Mouse (Mus musculus): ENCODE results near the gene Dad1.

The Dad1 gene

GRCm38 (mm10) chr14:54253741-54254291 is at the start of gene Dad1, which contains the start of gene Abhd4:
Gene Dad1, minus strand, starts transcription at chr14:54254104.
Gene Abhd4, plus strand, starts transcription at chr14:54254188.
- peak; percentile 96 for DNase-seq

GRCm38 (mm10) chr14:54300676-54301075 is 46.8 kb upstream of the Dad1 start:
- DNase-seq = no peak

DNA sequence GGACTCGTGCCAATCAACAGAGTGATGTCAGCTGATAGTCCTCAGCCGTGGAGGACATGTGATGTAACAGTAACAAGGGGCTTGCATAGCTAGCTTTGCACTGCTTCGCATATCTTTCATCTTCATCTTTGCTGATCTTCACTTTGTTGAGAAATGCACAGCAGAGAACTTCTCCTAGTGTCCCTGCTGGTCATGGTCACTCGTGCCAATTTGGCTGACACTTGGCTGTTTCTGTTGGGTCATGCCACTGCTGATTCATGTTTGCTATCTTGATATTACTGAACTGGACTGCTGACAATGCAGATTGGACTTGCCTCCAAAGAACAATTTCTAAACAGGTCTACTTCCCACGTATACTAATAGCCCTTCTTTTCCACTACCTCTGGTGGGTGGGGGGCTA is 46.2 kb upstream of the Dad1 start:
- DNase-seq = no peak

DNA sequence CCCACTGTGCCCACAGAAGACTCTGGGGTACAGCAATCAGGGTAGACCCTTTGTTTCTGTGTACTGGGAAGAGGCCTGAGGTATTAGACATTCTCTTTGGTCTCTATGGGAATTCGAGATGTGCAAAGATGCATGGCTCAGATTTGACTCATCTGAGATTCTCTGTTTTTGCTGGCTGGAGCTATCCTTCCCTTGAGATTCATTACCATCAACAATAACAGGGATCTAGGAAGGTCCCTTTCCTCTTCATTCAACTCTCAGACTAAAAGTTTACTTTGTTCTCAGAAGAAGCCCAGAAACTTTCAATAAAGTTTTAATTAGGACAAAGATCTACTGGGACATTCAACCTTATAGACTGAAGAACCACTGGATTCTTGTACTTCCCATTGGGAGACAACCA is 30.9 kb upstream of the Dad1 start, which contains the start of gene Olfr49:
TSS of gene Olfr49 (minus strand) at position 101 of the 400 bp plus-strand sequence.
- DNase-seq = no peak

DNA sequence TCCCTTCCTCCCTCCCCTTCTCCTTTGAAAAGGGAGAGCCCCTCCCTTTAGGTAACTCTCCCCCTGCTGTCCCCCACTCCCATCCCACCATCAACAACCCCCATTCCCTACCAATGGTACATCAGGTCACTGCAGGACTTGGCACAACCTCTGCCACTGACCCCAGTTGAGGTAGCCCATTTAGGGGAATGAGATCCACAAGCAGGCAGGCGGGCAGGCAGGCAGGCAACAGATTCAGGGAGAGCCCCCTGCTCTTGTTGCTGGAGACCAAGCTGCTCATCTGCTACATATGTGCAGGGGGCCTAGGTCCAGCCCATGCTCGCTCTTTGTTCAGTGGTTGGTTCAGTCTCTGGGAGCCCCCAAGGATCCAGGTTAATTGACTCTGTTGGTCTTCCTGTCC is 22.5 kb upstream of the Dad1 start:
- DNase-seq = no peak

DNA sequence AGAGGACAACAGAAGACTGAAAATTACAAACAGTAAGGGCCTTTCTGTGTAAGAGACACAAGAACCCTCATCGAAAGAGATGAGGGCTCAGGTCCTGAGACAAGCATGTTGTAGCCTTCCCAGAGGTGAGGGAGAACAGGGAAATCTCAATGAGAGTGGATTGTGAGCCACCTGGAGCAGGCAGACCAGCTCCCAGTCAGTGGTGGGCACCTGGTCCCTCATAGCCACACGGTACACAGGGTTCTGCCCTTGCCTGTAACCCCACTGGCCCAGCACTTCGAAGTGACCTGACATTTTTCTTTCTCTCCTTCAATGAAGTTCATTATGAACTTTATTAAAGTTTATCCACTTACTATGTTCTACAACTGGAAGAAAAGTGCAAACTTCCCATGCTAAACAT is 18.8 kb upstream of the Dad1 start:
- DNase-seq = no peak

DNA sequence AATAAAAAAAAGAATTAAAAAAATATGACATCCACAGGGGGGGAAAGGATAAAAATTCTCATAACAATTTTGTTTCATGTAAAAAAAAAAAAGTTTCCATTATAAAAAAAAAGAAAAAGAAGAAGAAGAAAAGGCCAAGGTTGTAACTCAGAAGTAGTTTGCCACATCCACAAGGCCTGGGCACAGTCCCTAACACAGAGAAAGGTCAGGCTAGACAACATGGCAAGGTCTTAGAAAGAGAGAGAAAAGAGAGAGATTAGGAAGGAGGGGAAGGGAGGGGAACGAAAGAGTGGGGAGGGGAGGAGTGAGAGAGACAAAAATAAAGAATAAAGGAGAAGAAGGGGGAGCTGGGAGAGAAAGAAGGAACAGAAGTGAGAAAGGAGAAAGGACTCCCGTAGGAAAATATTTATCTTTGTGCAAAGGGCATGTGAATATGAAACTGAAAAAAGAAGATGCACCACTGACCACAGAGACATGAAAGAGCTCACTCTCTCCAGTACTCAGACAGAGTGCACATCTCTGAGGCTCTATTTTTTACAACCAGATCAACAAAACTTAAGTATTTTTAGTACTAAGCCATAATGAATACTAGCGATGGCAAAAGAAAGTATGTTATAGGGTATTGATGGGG is 18.2 kb upstream of the Dad1 start:
- no peak for DNase-seq

GRCm38 (mm10) chr14:54270413-54270812 is 16.5 kb upstream of the Dad1 start:
- no peak for DNase-seq

GRCm38 (mm10) chr14:54269566-54269965 is 15.7 kb upstream of the Dad1 start:
- no peak for DNase-seq

GRCm38 (mm10) chr14:54267966-54268365 is 14.1 kb upstream of the Dad1 start:
- no peak for DNase-seq

DNA sequence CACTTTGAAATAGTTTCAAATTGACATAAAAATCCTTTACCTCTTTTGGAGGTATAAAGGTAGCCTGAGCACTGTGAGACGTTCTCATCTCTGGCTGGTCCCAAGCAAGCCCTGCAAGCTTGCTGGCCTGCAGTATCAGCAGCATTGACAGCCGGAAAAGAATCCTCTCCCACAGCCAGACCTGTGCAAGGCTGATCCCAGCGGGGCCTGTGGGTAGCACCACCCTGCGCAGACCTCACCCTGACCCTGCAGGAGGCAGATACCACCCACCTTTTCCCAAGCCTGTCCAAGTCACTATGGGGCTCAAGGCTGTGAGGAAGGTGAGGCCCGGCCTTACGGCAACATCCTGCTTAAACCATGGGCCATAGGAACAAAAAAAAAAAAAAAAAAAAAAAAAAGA is 12.0 kb upstream of the Dad1 start:
- DNase-seq = no peak

- no peak for DNase-seq
These were observed 11.2 kb upstream of the Dad1 start for GRCm38 (mm10) chr14:54265093-54265492.

- no peak for DNase-seq
These were observed 10.3 kb upstream of the Dad1 start for GRCm38 (mm10) chr14:54264231-54264630.

DNA sequence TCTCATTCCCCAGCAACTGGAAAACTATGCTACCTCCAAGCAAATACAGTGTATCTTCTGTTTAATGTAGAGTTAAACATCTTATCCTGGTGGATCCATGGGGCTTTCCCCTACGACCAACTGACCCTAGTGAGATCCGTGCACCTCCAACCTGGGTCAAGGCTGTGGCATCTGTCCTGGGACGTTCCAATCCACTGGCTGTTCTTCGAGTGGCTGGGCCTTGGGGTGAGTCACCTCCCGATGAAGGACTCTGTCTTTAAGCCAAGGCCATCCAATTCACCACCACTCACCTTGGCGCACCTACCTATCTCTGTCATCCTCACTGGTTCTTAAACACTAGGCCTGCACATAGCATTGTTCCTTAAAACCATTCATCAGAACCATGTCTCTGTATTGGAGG is 9.2 kb upstream of the Dad1 start:
- no peak for DNase-seq

DNA sequence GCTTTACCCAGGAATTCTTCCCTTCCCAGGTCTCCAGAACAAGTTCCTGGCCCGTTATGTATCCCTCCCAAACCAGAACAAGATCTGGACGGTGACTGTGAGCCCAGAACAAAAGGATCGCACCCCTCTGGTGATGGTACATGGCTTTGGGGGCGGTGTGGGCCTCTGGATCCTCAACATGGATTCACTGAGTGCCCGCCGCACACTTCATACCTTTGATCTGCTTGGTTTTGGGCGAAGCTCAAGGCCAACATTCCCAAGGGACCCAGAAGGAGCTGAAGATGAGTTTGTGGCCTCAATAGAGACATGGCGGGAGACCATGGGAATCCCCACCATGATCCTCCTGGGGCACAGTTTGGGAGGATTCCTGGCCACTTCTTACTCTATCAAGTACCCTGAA is 8.7 kb upstream of the Dad1 start:
- no peak for DNase-seq

- no peak for DNase-seq
These were observed 7.5 kb upstream of the Dad1 start for GRCm38 (mm10) chr14:54261386-54261785.

- no peak for DNase-seq
These were observed 6.3 kb upstream of the Dad1 start for GRCm38 (mm10) chr14:54260196-54260595.

DNA sequence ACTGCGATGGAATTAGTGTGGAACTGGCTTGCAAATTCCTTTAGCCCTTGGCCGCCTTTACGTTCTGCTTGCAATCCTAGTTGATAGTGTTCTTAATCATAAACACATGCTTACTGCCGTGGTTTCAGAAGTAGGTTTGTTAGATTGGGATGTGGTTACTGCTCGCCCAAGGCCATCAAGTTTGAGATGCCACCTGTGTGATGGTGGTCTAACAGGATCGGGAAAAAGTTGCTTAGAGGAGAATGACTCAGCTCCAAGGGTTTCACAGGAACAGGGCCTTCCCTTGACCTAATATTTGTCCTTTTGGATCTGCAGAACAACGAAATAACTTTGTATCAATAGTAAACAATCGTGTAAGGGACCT is 5.8 kb upstream of the Dad1 start:
- DNase-seq = no peak

- DNase-seq = peak; percentile 80
These were observed 5.3 kb upstream of the Dad1 start for GRCm38 (mm10) chr14:54259003-54259721.

GRCm38 (mm10) chr14:54258131-54258670 is 4.3 kb upstream of the Dad1 start:
- DNase-seq = no peak

- no peak for DNase-seq
These were observed 832 bp upstream of the Dad1 start for GRCm38 (mm10) chr14:54254670-54255202.

DNA sequence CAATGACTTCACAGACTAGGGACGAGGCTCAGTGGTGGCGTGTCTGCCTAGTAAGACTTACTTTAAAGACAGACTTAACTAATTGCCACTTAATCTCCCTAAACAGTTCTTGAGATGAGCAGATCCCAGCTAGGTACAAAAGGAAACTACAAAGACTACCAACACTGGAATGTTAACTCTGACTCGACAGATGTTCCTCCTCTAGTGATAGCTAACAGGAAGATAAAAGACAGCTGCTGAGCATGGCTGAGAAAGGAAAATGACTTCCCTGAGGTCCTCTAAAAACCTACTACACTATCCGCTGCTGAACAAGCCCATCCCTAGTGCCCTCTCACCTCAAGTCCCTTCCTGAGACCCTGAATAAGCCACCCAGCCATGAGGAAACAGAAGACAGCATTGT is 3.8 kb downstream of the Dad1 start:
- DNase-seq = no peak

DNA sequence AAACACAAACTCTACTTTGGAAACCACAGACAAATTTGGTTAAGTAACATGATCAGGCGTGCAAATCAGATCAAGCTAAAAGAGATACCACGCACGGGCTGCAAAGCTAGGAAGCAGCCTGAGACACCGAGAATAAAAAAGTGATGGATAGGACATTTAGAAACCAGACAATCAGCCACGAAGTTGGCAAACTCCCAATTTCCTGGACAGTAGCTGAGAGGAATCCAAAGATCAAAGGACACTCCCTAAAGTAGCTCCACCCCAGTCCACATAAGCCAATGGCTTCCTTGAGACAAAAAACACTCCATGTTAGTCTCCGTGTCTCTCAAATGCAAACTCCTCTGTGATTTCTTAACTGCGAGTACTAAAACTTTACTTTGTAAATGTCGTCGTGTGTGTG is 4.6 kb downstream of the Dad1 start:
- no peak for DNase-seq

- DNase-seq = no peak
These were observed 7.7 kb downstream of the Dad1 start for GRCm38 (mm10) chr14:54246232-54246631.

Measured in right cerebral cortex, postnatal 4 days (tissue).